Mouse (Mus musculus) adrenal gland, postnatal 14 days (tissue): ENCODE measurements at regions not wholly inside any gene's neighbourhood (a gene's known extent, or its start where the extent isn't known, plus 50 kb on each side); places are given as distances from the start of the nearest gene placed in this dataset.

ENCODE experiments used
- DNase-seq: peaks from one replicate; pipeline ENCODE4 v3.0.0; 2021; ENCODE audit warnings: mixed read lengths

GRCm38 (mm10) chr10:110650851-110651250 lies 94.4 kb upstream of the E2f7 start:
- DNase-seq: no peak

- no peak for DNase-seq
These were observed 91.2 kb upstream of the E2f7 start for GRCm38 (mm10) chr10:110654070-110654469.

- DNase-seq: no peak
These were observed 87.0 kb upstream of the E2f7 start for GRCm38 (mm10) chr10:110658153-110658695.

- DNase-seq: peak; percentile 60
These were observed 68.7 kb upstream of the E2f7 start for GRCm38 (mm10) chr10:110676503-110676902.
